Mouse (Mus musculus) small intestine, adult 10 weeks (tissue): ENCODE measurements around the gene Dnaja1. TPM values are rescaled to one million over a fixed set of nuclear protein-coding genes. Genes with fewer than 3 reads are reported as not detected.

ENCODE experiments used
- polyA plus RNA-seq: library from polyadenylated mRNA; stranded (reverse); fragments of 350-450 nt; fragmentation: Illumina TruSeq; extraction: RNeasy Lipid Tissue Mini Kit (QIAGEN cat#74804); gene quantifications from one replicate; pipeline ENCODE4 v1.2.3, GENCODE M21; 2014; ENCODE audit warnings: low replicate concordance

The Dnaja1 gene
- 805 TPM for polyA plus RNA-seq

DNA sequence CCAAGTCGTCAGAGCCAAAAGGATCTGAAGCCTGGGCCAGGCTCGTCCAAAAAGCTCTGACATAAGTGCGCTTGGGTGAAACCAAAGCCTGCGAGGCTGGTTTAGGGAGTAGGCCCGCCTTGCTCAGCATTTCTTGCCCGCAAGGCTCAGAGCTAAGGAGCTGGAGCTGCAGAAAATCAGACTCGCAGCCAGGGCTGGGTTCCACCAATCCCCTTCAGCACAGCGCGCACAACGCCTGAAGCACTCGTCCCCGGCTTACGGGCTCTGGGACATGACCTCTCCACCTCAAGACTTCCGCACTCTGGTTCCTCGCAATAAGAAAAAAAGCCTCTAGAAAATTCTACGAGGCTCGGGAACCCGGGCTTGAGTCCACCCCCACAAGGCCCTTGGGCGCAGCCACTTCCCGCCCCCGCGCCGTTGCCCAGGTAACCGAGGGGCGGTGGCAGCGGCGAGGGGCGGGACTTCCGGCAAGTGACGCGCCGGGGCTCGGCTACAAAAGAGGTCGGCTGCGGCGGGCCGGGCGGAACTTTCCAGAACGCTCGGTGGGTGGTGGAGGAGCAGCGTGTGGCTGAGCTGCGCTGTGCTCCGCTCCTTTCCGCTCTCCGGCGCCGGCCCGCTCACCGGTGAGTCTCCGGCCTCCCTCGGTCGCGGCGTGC, at the start of gene Dnaja1:
TSS of gene Dnaja1 (plus strand) at position 140 of the 656 bp plus-strand sequence.

DNA sequence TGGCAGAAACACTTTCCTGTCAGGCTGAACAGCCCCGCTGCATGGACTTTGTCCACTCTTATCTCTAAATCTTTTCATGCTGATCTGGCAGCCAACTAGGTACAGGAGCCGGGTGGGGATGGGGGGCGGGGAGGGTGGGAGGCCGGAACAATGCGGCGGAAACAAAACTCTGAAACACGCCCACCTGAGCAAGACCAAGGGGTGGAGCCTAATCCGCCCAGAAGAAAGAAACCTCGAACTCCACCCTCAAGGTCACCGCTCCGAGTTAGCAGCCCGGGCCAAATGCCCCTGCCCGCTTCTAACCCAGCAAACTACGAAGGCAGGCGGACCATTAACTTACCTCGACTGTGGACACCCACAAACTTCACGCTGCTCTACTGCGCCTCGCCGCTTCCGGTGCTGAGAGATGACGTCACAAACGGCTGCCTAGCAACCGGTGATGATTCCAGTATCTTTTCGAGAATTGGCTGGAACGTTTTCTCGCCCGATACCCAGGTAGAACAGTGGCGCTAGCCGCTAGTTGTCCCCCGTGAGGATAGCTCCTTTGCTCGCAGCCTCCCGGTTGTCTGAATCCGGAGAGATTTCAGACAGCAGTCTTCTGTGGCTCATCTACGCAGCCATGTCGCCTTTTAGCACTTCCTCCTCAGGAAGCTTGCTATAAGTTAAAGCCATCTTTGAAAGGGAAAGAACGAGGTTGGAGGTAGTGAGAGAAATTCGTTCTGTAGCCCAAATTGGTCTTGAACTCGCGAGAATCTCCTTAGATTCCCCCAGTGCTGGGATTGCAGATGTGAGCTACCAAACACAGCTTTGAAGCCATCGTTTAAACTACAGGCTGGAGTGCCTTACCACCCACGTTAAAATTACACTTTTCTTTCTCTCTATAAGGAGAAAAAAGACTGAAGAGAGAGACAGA, 18.9 kb upstream of the Dnaja1 start, which contains the start of gene Aptx:
TSS of gene Aptx (minus strand) at position 398 of the 913 bp plus-strand sequence.

DNA sequence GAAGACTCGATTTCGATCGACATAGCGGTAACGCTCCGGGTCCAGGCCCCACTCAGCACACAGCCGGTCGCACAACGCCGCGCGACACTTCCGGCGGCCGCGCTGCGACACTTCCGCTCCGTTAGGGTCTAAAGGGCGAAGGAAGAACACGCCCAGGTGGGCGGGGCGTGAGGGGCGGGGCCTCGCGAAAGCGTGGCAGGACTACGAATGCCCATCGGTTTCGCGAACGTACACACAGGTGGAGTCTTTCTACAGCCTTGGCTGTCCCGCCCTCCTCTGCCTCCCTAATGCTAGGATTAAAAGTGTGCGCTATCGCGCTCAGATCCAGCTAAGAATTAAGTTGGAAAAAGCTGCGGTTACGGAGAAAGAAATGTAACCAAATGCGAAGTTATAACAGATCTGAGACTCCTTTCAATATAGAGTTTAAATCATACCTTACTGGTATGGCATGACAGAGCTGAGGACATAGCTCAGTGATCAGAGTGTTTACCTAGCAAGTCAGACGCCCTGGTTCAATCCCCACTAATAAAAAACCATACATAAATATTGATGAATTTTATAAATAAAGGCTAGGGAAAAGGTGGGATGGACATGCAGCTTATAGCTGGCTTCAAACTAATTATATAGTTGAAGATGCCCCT, 36.0 kb downstream of the Dnaja1 start, which contains the start of gene Smu1:
TSS of gene Smu1 (minus strand) at position 144 of the 641 bp plus-strand sequence.

Other genes with a start within 250 kb of the Dnaja1 start
- gene Tmem215, start 250.0 kb upstream of the Dnaja1 start, polyA plus RNA-seq: 0.30 TPM
- gene Aptx, start 19.0 kb upstream of the Dnaja1 start, polyA plus RNA-seq: 3.7 TPM
- gene Smu1, start 35.8 kb downstream of the Dnaja1 start, polyA plus RNA-seq: 146 TPM
- gene B4galt1, start 131.9 kb downstream of the Dnaja1 start, polyA plus RNA-seq: 53.0 TPM
- gene Spink4, start 197.9 kb downstream of the Dnaja1 start, polyA plus RNA-seq: 63.6 TPM
- gene Bag1, start 226.1 kb downstream of the Dnaja1 start, polyA plus RNA-seq: 503 TPM
- 243 TPM for gene Chmp5, start 226.3 kb downstream of the Dnaja1 start, polyA plus RNA-seq
- gene Nfx1, start 248.8 kb downstream of the Dnaja1 start, polyA plus RNA-seq: 40.5 TPM